Mouse (Mus musculus) forebrain, embryonic 16.5 days (tissue): ENCODE measurements around the gene Celf5. TPM values are rescaled to one million over a fixed set of nuclear protein-coding genes. Genes with fewer than 3 reads are reported as not detected.

Experiments
- ATAC-seq: fragments of 200-750 bp; cut with Nextera tagmentation; 2 replicates; pipeline ENCODE4 v1.8.0; 2017; ENCODE audit warnings: mild to moderate bottlenecking, moderate library complexity
- H3K27ac ChIP-seq: fragments of 300-500 bp; sonication (generic); 2 replicates; pipeline ENCODE4 v1.5.1; 2014; ENCODE audit warnings: low read length, control low read depth
- H3K27me3 ChIP-seq: fragments of 300-500 bp; sonication (generic); replicated peaks from 2 replicates; pipeline ENCODE4 v1.6.1; 2014; ENCODE audit warnings: low read length; ENCODE audit not compliant: control insufficient read depth, insufficient read depth
- H3K36me3 ChIP-seq: fragments of 300-500 bp; sonication (generic); 2 replicates; pipeline ENCODE4 v1.6.1; 2014; ENCODE audit not compliant: control insufficient read depth, insufficient read depth
- H3K4me1 ChIP-seq: fragments of 300-500 bp; sonication (generic); replicated peaks from 2 replicates; pipeline ENCODE4 v1.6.1; 2014; ENCODE audit warnings: low read length; ENCODE audit not compliant: control insufficient read depth, insufficient read depth
- H3K4me2 ChIP-seq: fragments of 300-500 bp; sonication (generic); 2 replicates; pipeline ENCODE4 v1.6.1; 2014; ENCODE audit warnings: mild to moderate bottlenecking, low read length, control low read depth
- H3K4me3 ChIP-seq: fragments of 300-500 bp; sonication (generic); replicated peaks from 2 replicates; pipeline ENCODE4 v1.5.1; 2014; ENCODE audit warnings: mild to moderate bottlenecking, low read length, control low read depth
- H3K9ac ChIP-seq: fragments of 300-500 bp; sonication (generic); replicated peaks from 2 replicates; pipeline ENCODE4 v1.6.1; 2014; ENCODE audit warnings: low read depth, low read length, control low read depth
- H3K9me3 ChIP-seq: fragments of 300-500 bp; sonication (generic); 2 replicates; pipeline ENCODE4 v1.6.1; 2016; ENCODE audit warnings: low read length; ENCODE audit not compliant: control insufficient read depth
- WGBS: fragments of 180-500 bp; shearing (Covaris S2); extraction: QIAGEN DNeasy Blood & Tissue Kit; methylation state at CpG from one replicate; pipeline ENCODE4 v1.1.7; 2014; 5-methylcytosine and 5-hydroxymethylcytosine counted together
- polyA plus RNA-seq: library from polyadenylated mRNA; unstranded; fragments of >200 nt; fragmentation: Nextera tagmentation; extraction: Ambion mirVana; gene quantifications from 2 replicates; pipeline ENCODE4 v1.2.1, GENCODE M21; 2015

The Celf5 gene
- polyA plus RNA-seq, 1 experiment from 2014 or later = 93.0 TPM

DNA sequence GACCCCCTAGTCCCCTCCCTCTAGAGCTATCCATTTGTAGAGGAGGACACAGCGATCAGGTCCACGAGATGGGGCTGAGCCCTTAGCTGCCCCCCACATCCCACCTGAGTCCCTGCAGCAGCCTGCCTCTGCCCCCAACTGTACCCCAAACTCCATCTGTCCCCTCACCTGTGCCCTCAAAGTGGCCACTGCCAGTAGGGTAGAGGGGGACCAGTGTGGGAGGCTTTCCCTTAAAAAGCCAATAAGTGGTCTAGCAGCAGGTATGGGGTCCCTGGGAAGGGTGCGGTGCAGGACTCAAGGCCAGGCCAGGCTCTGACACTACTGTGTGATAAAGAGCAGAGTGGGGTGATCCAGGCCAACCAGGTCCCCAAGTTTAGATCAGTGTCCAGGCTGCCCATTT, 55.2 kb downstream of the Celf5 start:
- Histone ChIP-seq H3K4me2 (peak overlapping the region; percentile 67), H3K4me1 (peaks cover 47% of the 10 kb centered on the region), H3K9ac (peak overlapping the region; percentile 58; the same call in 1 of the 2 replicates), H3K27me3 (peaks cover 3% of the 10 kb centered on the region; the same call in 1 of the 2 replicates), H3K4me3 (peak overlapping the region; percentile 45), H3K36me3 (no peaks in the 10 kb centered on the region), H3K27ac (no peak overlapping the region), H3K9me3 (no peaks in the 10 kb centered on the region)
- no peak for ATAC-seq
- 31% methylated on average over 3 of the region's 3 CpGs for WGBS

DNA sequence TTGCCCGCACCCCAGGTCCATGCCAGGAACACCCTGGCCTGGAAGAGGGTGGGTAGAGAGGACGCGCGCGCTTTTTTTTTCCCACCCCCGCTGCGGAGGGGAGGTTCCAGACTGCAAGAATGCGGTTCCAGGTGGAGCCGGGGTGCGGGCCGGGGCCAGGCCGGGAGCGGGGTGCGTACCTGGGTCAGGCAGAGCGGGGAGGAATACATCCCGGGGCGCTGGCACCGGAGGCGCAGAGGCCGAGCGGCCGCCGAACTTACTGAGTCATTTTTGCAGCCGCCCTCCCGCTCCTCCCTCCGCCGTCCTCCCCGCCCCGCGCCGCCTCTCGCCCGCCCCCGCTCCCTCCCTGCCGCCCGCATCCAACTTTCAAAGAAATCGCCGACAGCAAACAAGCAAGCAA, 55.6 kb downstream of the Celf5 start:
- H3K27ac ChIP-seq = no peak overlapping the region

DNA sequence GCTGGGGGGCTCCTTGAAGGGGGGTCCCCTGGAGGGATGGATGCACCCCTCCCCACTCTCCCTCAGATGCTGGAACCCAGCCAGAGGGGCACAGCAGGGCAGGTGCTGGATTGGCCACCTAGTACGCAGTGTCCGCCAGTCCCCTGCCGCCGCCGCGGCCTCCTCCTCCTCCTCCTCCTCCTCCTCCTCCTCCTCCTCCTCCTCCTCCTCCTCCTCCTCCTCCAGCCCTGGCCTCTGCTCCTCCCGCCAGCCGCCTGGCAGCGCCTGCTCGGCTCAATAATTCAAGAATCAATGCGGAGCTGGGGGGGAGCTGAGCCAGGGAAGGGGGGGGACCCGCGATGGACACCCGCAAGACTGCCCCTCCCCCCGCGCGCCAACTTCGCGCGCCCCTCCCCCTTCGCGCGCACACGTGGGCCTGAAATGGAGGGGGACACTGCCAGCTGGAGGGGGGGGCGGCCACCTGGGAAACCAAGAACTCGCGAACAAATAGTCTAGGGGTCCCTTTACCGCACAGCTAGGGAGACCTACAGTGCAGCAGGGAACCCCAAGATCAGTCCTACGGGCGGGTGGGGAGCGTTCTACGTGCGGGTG, 56.3 kb downstream of the Celf5 start:
- no peaks in the 10 kb centered on the region for H3K9me3 ChIP-seq
- no peak for ATAC-seq
- 0 out of 2 replicates have a peak overlapping the region, but pooled peaks have one; percentile 27 for H3K27ac ChIP-seq
- peak overlapping the region; percentile 45 for H3K4me3 ChIP-seq
- H3K4me2 ChIP-seq = peak overlapping the region; percentile 67
- H3K27me3 ChIP-seq = peaks cover 3% of the 10 kb centered on the region; the same call in 1 of the 2 replicates
- peak overlapping the region; percentile 58 for H3K9ac ChIP-seq
- peaks cover 40% of the 10 kb centered on the region for H3K4me1 ChIP-seq
- H3K36me3 ChIP-seq = no peaks in the 10 kb centered on the region
- under 1% methylated on average over 20 of the region's 33 CpGs for WGBS

More for the DNA sequence above, 55.6 kb downstream of the Celf5 start:
- H3K9me3 ChIP-seq = no peaks in the 10 kb centered on the region
- H3K4me1 ChIP-seq = peaks cover 46% of the 10 kb centered on the region
- 2% methylated on average over 30 of the region's 38 CpGs for WGBS
- peaks cover 3% of the 10 kb centered on the region; the same call in 1 of the 2 replicates for H3K27me3 ChIP-seq
- ATAC-seq = no peak
- H3K4me2 ChIP-seq = peak overlapping the region; percentile 67
- H3K36me3 ChIP-seq = no peaks in the 10 kb centered on the region
- peak overlapping the region; percentile 45 for H3K4me3 ChIP-seq
- H3K9ac ChIP-seq = peak overlapping the region; percentile 58

DNA sequence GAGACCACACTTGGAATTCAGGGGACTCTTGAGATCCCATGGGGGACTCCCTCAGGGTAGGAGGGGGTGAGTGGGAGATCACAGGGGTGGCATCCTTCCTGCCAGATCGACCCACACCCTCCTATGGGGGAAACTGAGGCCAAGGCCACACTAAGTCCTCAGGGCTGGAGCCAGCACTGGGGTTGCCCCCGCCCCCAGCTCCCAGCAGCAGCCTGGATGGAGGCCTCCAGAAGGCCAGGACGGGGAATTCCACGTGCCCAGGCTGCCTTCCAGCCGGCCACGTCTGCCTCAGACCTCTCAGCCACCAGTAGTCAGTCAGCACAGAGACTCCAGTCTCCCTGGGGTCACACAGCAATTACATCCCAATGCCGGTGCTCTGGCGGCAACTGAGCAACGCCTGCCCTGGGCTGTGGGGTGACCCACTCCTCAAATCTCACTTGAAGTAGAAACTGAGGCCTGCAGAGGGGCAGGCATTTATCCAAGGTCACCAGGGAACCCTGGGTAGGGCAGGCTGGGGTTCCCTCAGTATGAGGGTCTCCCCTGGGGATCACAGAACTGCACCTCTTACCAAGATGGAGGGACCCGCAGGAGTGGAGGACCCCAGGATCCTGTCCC, 57.2 kb downstream of the Celf5 start:
- H3K9me3 ChIP-seq = no peaks in the 10 kb centered on the region
- H3K36me3 ChIP-seq = no peaks in the 10 kb centered on the region
- WGBS = 32% methylated on average over 10 of the region's 10 CpGs
- peak overlapping the region; percentile 47 for H3K27ac ChIP-seq
- H3K4me3 ChIP-seq = no peak overlapping the region
- H3K27me3 ChIP-seq = peaks cover 3% of the 10 kb centered on the region; the same call in 1 of the 2 replicates
- 0 out of 2 replicates have a peak overlapping the region, but pooled peaks have one; percentile 17 for H3K9ac ChIP-seq
- peak overlapping the region; percentile 67 for H3K4me2 ChIP-seq
- H3K4me1 ChIP-seq = peaks cover 37% of the 10 kb centered on the region
- no peak for ATAC-seq

DNA sequence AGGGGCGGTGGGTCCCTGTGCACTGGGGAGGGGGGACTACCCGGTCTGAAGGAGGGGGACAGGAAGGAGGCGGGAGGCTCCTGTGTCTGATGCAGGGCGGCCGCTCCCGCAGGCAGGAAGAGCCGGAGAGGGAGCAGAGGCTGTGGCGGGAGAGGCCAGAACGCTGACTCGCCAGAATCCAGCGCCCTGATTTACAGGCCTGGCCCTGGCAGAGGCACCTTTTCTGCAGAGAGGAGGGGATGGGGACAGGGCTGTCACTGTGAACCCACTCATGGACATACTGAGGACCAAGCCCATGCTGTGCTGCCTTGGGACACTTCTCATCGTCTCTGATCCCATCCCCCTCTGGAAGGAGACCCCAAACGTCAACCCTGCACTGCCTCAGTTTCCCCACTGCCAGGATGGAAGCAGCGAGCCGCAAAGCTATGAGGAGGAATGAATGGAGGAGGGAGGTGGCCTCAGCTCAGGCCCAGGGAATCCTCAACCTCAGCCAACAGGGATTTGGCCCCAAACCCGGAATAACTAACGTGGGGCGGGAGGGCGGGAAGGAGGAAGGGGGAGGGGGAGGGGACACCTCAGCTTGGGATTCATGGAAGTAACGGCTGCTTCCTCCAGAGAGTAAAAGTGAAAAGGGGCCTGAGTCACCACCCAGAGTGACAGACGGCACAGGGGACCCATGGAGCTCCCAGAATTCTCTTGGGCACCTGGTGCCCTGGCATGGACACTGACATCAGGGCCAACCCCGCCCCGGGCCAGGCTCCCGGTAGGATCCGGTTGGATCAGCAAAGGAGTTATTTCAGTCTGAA, 58.1 kb downstream of the Celf5 start:
- Histone ChIP-seq H3K36me3 (no peaks in the 10 kb centered on the region), H3K27ac (peak overlapping the region; percentile 47; the same call in 1 of the 2 replicates), H3K9me3 (no peaks in the 10 kb centered on the region), H3K27me3 (peaks cover 3% of the 10 kb centered on the region; the same call in 1 of the 2 replicates), H3K4me3 (no peak overlapping the region), H3K4me1 (peaks cover 34% of the 10 kb centered on the region), H3K4me2 (peak overlapping the region; percentile 20), H3K9ac (no peak overlapping the region)
- 6% methylated on average over 22 of the region's 25 CpGs for WGBS
- ATAC-seq = no peak

DNA sequence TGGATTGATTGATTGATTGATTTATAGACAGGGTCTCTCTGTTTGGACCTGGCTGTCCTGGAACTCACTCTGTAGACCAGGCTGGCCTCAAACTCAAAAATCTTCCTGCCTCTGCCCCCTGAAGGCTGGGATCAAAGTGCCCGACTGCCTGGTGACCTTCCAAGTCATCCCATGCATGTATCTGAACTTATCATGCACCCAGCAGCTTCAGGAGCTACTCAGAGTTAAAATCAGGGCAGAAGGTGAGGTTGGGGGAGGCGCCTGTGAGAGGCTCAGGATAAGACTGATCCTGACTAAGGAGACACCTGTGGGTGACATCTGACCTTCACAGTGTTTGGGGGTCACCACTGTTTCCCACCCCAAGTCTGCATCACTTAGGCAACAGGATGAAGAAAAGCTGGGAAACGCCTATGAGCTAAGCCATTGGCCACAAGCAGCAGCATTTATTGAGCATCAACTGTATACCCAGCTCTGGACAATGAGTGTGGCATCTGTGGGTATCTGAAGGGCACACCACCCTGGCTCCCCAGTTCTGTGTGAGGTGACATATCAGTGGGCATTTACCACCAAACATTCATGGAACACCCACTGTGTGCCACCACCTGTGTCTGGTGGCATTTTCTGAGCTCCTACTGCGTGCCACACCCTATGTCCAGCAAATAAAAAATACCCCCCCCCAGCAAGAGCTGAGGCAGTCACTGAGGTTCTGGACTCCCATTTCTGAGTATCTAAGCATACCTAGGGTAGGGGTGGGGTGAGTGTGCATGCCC, 58.8 kb downstream of the Celf5 start:
- peaks cover 3% of the 10 kb centered on the region; the same call in 1 of the 2 replicates for H3K27me3 ChIP-seq
- H3K4me1 ChIP-seq = peaks cover 36% of the 10 kb centered on the region
- no peak overlapping the region for H3K27ac ChIP-seq
- no peaks in the 10 kb centered on the region for H3K36me3 ChIP-seq
- no peaks in the 10 kb centered on the region for H3K9me3 ChIP-seq
- no peak for ATAC-seq
- H3K9ac ChIP-seq = no peak overlapping the region
- no peak overlapping the region for H3K4me2 ChIP-seq
- no peak overlapping the region for H3K4me3 ChIP-seq
- WGBS = 68% methylated on average over 4 of the region's 4 CpGs

- H3K9ac ChIP-seq = no peak overlapping the region
- peaks cover 45% of the 10 kb centered on the region for H3K4me1 ChIP-seq
- H3K9me3 ChIP-seq = no peaks in the 10 kb centered on the region
- no peak overlapping the region for H3K27ac ChIP-seq
- H3K36me3 ChIP-seq = no peaks in the 10 kb centered on the region
- 84% methylated on average over 3 of the region's 3 CpGs for WGBS
- ATAC-seq = no peak
- H3K4me3 ChIP-seq = no peak overlapping the region
- no peak overlapping the region for H3K4me2 ChIP-seq
- peaks cover 3% of the 10 kb centered on the region; the same call in 1 of the 2 replicates for H3K27me3 ChIP-seq
Observed at GRCm38 (mm10) chr10:81422661-81423217, 59.8 kb downstream of the Celf5 start.

- Histone ChIP-seq H3K36me3 (no peaks in the 10 kb centered on the region), H3K9ac (no peak overlapping the region), H3K27ac (no peak overlapping the region), H3K27me3 (no peaks in the 10 kb centered on the region), H3K4me3 (no peak overlapping the region), H3K4me2 (no peak overlapping the region), H3K4me1 (peaks cover 48% of the 10 kb centered on the region), H3K9me3 (no peaks in the 10 kb centered on the region)
- 75% methylated on average over 6 of the region's 6 CpGs for WGBS
- ATAC-seq = no peak
Observed at GRCm38 (mm10) chr10:81422191-81422590, 60.3 kb downstream of the Celf5 start.
